Mouse (Mus musculus) E14TG2a.4 (cell line): ENCODE measurements around the gene 2310022A10Rik.
A peak's percentile ranks its signal among the peaks of the same experiment; 100 is the strongest.

Experiments used
- H3K27me3 ChIP-seq: 2 replicates; pipeline ENCODE4 v1.6.1; 2014; ENCODE audit warnings: low read length, control low read depth; ENCODE audit not compliant: insufficient read depth
- H3K36me3 ChIP-seq: 2 replicates; pipeline ENCODE4 v1.6.1; 2014; ENCODE audit warnings: low read length, control low read depth; ENCODE audit not compliant: insufficient read depth
- H3K4me1 ChIP-seq: replicated peaks from 2 replicates; pipeline ENCODE4 v1.6.1; 2014; ENCODE audit warnings: low read depth, low read length, control low read depth
- H3K4me3 ChIP-seq: replicated peaks from 2 replicates; pipeline ENCODE4 v1.5.1; 2014; ENCODE audit warnings: mild to moderate bottlenecking, low read length
- H3K9me3 ChIP-seq: 2 replicates; pipeline ENCODE4 v1.6.1; 2014; ENCODE audit warnings: low read length, control low read depth
- CTCF ChIP-seq: conservative IDR thresholded peaks from 2 replicates; pipeline ENCODE4 v1.5.1; 2014; ENCODE audit warnings: low read length
- NANOG ChIP-seq: IDR thresholded peaks from 2 replicates; pipeline ENCODE4 v1.6.1; 2014; ENCODE audit warnings: borderline replicate concordance, low read length, mixed read lengths
- POU5F1 ChIP-seq: IDR thresholded peaks from 2 replicates; pipeline ENCODE4 v1.6.1; 2014; ENCODE audit warnings: low read length, borderline replicate concordance

Gene 2310022A10Rik

GRCm38 (mm10) chr7:27520599-27520998 is 32.4 kb upstream of the 2310022A10Rik start:
- H3K36me3 ChIP-seq: peaks cover 44% of the 10 kb centered on the region
- H3K27me3 ChIP-seq: no peaks in the 10 kb centered on the region
- peak overlapping the region; percentile 13; the same call in 1 of the 2 replicates for H3K4me3 ChIP-seq
- H3K9me3 ChIP-seq: no peaks in the 10 kb centered on the region
- TF ChIP-seq CTCF (no peak), POU5F1 (no peak), NANOG (no peak)
- H3K4me1 ChIP-seq: peaks cover 76% of the 10 kb centered on the region

- H3K9me3 ChIP-seq: no peaks in the 10 kb centered on the region
- no peak within 1 kb of the TSS for H3K4me3 ChIP-seq
- peaks cover 74% of the 10 kb centered on the region for H3K4me1 ChIP-seq
- TF ChIP-seq NANOG: no peak
- TF ChIP-seq CTCF: no peak
- no peak for TF ChIP-seq POU5F1
- H3K27me3 ChIP-seq: no peaks in the 10 kb centered on the region
- H3K36me3 ChIP-seq: peaks cover 20% of the 10 kb centered on the region
Measured at GRCm38 (mm10) chr7:27522967-27523366, 30.1 kb upstream of the 2310022A10Rik start, which contains the start of gene Hipk4. Gene Hipk4, plus strand, starts transcription at chr7:27523267.

GRCm38 (mm10) chr7:27523805-27524204 is 29.2 kb upstream of the 2310022A10Rik start:
- no peaks in the 10 kb centered on the region for H3K27me3 ChIP-seq
- TF ChIP-seq POU5F1 (no peak), CTCF (no peak), NANOG (no peak)
- H3K9me3 ChIP-seq: no peaks in the 10 kb centered on the region
- H3K36me3 ChIP-seq: peaks cover 12% of the 10 kb centered on the region
- no peak overlapping the region for H3K4me3 ChIP-seq
- H3K4me1 ChIP-seq: peaks cover 76% of the 10 kb centered on the region

GRCm38 (mm10) chr7:27526039-27526827 is 26.8 kb upstream of the 2310022A10Rik start:
- H3K4me1 ChIP-seq: peaks cover 72% of the 10 kb centered on the region
- no peak for TF ChIP-seq POU5F1
- no peak for TF ChIP-seq NANOG
- peak; percentile 95 for TF ChIP-seq CTCF
- H3K9me3 ChIP-seq: no peaks in the 10 kb centered on the region
- peaks cover 11% of the 10 kb centered on the region for H3K36me3 ChIP-seq
- no peaks in the 10 kb centered on the region for H3K27me3 ChIP-seq
- H3K4me3 ChIP-seq: no peak overlapping the region

- TF ChIP-seq POU5F1: no peak
- TF ChIP-seq CTCF: no peak
- TF ChIP-seq NANOG: no peak
- Histone ChIP-seq H3K4me3 (peak overlapping the region; percentile 66), H3K36me3 (peaks cover 36% of the 10 kb centered on the region), H3K27me3 (no peaks in the 10 kb centered on the region), H3K9me3 (no peaks in the 10 kb centered on the region), H3K4me1 (peaks cover 62% of the 10 kb centered on the region)
Measured at GRCm38 (mm10) chr7:27529070-27529469, 24.0 kb upstream of the 2310022A10Rik start.

- no peak overlapping the region for H3K4me3 ChIP-seq
- H3K27me3 ChIP-seq: no peaks in the 10 kb centered on the region
- peaks cover 45% of the 10 kb centered on the region for H3K4me1 ChIP-seq
- H3K9me3 ChIP-seq: no peaks in the 10 kb centered on the region
- peaks cover 54% of the 10 kb centered on the region for H3K36me3 ChIP-seq
- no peak for TF ChIP-seq CTCF
- TF ChIP-seq POU5F1: no peak
- no peak for TF ChIP-seq NANOG
Measured at GRCm38 (mm10) chr7:27530937-27531336, 22.1 kb upstream of the 2310022A10Rik start.

GRCm38 (mm10) chr7:27531707-27532106 is 21.3 kb upstream of the 2310022A10Rik start:
- TF ChIP-seq POU5F1 (no peak), CTCF (no peak), NANOG (no peak)
- Histone ChIP-seq H3K4me3 (no peak overlapping the region), H3K27me3 (no peaks in the 10 kb centered on the region), H3K4me1 (peaks cover 39% of the 10 kb centered on the region), H3K36me3 (peaks cover 61% of the 10 kb centered on the region), H3K9me3 (no peaks in the 10 kb centered on the region)

- TF ChIP-seq CTCF (no peak), NANOG (no peak), POU5F1 (no peak)
- H3K36me3 ChIP-seq: peaks cover 70% of the 10 kb centered on the region
- H3K9me3 ChIP-seq: no peaks in the 10 kb centered on the region
- 0 out of 2 replicates have a peak overlapping the region, but pooled peaks have one; percentile 23 for H3K4me3 ChIP-seq
- peaks cover 46% of the 10 kb centered on the region for H3K4me1 ChIP-seq
- no peaks in the 10 kb centered on the region for H3K27me3 ChIP-seq
Measured at GRCm38 (mm10) chr7:27532480-27533050, 20.5 kb upstream of the 2310022A10Rik start.
